Mouse (Mus musculus): ENCODE measurements at regions not wholly inside any gene's neighbourhood (a gene's known extent, or its start where the extent isn't known, plus 50 kb on each side); places are given as distances from the start of the nearest gene placed in this dataset.

GRCm38 (mm10) chr8:23314275-23315123 is 903.3 kb downstream of the Mrps31 start:
- DNase-seq (ENCODE audit: inconsistent ontology term): no peak

GRCm38 (mm10) chr8:23319556-23319955 is 908.4 kb downstream of the Mrps31 start:
- DNase-seq (ENCODE audit: inconsistent ontology term): no peak

GRCm38 (mm10) chr8:23321166-23321565 is 910.0 kb downstream of the Mrps31 start:
- DNase-seq (ENCODE audit: inconsistent ontology term): no peak

GRCm38 (mm10) chr8:23327283-23327682 is 916.1 kb downstream of the Mrps31 start:
- no peak for DNase-seq (ENCODE audit: inconsistent ontology term)

- peak; percentile 26 for DNase-seq (ENCODE audit: inconsistent ontology term)
Measured at GRCm38 (mm10) chr8:23344161-23344560, 933.0 kb downstream of the Mrps31 start.

- no peak for DNase-seq (ENCODE audit: inconsistent ontology term)
Measured at GRCm38 (mm10) chr8:23351367-23351930, 940.3 kb downstream of the Mrps31 start.

- no peak for DNase-seq (ENCODE audit: inconsistent ontology term)
Measured at GRCm38 (mm10) chr8:23352259-23353106, 941.3 kb downstream of the Mrps31 start.

- DNase-seq (ENCODE audit: inconsistent ontology term): no peak
Measured at GRCm38 (mm10) chr8:23360061-23360622, 949.0 kb downstream of the Mrps31 start.

GRCm38 (mm10) chr8:23360850-23361274 is 949.7 kb downstream of the Mrps31 start:
- no peak for DNase-seq (ENCODE audit: inconsistent ontology term)
